Mouse (Mus musculus) spleen, postnatal 10 days (tissue): ENCODE results near the gene Gna15.

Experiments used
- DNase-seq, 2 experiments: peaks; one replicate each; pipeline ENCODE4 v3.0.0; 2021 to 2022; ENCODE audit warnings: low spot score in 2 of 2

Gna15 gene

GRCm38 (mm10) chr10:81495616-81496263 is 28.3 kb downstream of the Gna15 start:
- no peak for DNase-seq

- DNase-seq = no peak
Measured at GRCm38 (mm10) chr10:81495151-81495550, 28.9 kb downstream of the Gna15 start.

GRCm38 (mm10) chr10:81494260-81495041 is 29.6 kb downstream of the Gna15 start:
- DNase-seq = no peak

- peak in 1 of 2 experiments; percentile 64 for DNase-seq
Measured at GRCm38 (mm10) chr10:81493601-81494220, 30.3 kb downstream of the Gna15 start.

DNA sequence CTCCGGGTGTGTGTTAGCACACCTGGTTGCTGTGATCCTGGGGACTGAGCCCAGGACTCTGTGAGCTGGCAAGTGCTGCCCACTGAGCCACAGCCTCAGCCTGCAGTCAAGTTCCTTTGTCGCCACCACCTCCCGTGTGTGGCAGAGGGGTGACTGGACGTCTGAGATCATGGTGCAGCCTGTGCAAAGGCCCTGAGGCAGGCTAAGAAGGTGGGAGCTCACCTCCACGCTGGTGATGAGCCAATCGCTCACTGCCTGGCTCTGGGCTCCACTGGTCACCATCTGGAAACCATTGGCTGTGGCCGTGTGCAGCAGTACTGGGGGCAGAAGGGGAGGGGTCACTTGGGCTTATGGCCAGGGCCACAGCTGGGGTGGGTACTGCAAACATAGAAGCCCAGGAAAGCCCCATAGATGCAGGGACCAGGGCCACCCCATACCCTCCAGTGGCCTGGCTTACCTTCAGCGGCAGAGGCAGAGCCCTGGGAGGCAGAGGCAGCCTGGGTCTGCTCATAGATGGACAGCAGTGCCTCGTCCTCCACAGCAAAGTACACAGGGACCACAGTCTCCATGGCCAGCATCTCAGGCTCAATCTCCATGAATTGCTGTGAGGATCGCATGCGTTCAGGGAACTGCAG is 31.3 kb downstream of the Gna15 start:
- DNase-seq = no peak

GRCm38 (mm10) chr10:81491018-81491417 is 33.0 kb downstream of the Gna15 start:
- no peak for DNase-seq

GRCm38 (mm10) chr10:81489941-81490340 is 34.1 kb downstream of the Gna15 start:
- DNase-seq = no peak

GRCm38 (mm10) chr10:81488081-81488480 is 35.9 kb downstream of the Gna15 start:
- no peak for DNase-seq

DNA sequence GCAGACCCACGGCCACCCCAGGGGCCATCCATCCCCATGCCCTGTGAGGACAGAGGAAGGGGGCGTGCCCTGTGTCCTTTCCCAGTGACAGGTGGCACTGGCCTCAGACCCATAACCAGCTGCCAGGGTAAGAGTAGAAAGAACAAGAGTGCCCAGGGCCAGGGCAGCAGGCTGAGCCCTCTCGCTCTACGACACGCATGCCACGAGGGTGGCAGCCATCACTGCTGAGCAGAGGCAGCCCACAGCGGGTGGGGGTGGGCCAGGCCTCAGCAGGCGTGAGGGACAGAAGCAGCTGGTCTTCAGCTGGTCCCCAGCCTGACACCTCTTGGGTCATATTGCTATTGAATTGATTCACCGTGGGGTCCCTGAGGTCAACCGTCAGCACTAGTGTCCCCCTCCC is 37.5 kb downstream of the Gna15 start:
- DNase-seq = no peak

DNA sequence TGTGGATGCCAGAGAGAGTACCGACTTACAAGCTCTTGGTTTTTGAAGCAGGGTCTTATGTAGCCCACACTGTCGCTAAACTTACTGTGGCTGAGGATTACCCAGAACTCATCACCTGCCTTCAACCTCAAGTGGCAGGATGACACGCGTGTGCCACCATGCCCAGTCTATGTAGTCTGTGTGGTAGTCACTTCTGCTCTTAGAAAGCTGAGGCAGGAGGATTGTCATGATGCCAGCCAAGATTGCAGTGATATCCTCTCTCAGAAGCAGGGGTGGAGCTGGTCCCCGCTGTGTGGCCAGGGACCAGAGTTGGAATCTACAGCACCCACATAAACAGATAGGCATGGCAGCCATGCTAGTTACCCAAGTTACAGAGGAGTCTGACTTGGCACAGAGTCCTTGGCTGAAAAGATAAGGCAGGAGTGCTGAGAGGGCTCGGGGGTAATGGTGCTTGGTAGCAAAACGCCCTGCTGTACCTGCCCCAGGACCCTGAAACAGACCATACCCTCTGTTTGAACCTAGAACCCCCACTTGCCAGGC is 38.5 kb downstream of the Gna15 start:
- no peak for DNase-seq

DNA sequence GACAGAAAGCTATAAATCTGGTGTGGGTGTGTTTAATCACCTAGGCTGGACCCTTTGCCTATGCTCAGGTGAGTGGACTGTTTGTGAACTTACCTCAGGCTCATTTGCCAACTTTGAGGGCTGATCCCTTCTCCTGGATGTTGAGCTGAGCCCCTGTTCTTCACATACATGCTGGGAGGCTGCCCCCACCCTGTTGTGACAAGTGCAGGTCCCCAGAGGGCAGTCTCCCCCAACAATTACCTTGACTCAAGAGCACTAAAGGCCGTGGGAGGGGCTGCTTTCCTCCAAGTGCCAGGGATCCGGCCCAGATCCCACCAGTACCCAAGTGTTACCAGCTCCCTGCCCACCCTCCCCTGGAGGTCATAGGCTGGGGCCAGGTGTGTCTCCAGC is 39.0 kb downstream of the Gna15 start:
- DNase-seq = no peak

GRCm38 (mm10) chr10:81484441-81485059 is 39.5 kb downstream of the Gna15 start:
- no peak for DNase-seq

- peak in 1 of 2 experiments; percentile 70 for DNase-seq
Measured at GRCm38 (mm10) chr10:81483983-81484382, 40.0 kb downstream of the Gna15 start.

DNA sequence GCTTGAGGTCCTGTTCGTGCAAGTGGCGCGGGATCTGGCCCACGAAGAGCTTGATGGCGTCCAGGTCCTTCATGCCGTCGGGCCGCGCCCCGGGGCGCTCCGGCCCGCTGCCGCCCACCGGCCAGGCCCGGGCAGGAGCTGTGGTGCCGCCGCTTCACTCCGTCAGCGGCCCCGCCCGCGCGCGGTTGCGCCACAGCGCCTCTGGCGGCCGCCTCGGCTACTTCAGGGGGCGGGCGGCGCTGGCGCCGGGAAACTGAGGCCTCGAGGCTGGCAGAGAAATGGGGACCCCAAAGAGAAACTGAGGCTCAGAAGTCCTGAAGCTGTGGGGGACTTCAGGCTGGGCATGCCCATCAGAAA is 41.5 kb downstream of the Gna15 start, which contains the start of gene Celf5:
TSS of gene Celf5 (minus strand) at position 177 of the 357 bp plus-strand sequence.
- peak; percentile 71 to 73 for DNase-seq

DNA sequence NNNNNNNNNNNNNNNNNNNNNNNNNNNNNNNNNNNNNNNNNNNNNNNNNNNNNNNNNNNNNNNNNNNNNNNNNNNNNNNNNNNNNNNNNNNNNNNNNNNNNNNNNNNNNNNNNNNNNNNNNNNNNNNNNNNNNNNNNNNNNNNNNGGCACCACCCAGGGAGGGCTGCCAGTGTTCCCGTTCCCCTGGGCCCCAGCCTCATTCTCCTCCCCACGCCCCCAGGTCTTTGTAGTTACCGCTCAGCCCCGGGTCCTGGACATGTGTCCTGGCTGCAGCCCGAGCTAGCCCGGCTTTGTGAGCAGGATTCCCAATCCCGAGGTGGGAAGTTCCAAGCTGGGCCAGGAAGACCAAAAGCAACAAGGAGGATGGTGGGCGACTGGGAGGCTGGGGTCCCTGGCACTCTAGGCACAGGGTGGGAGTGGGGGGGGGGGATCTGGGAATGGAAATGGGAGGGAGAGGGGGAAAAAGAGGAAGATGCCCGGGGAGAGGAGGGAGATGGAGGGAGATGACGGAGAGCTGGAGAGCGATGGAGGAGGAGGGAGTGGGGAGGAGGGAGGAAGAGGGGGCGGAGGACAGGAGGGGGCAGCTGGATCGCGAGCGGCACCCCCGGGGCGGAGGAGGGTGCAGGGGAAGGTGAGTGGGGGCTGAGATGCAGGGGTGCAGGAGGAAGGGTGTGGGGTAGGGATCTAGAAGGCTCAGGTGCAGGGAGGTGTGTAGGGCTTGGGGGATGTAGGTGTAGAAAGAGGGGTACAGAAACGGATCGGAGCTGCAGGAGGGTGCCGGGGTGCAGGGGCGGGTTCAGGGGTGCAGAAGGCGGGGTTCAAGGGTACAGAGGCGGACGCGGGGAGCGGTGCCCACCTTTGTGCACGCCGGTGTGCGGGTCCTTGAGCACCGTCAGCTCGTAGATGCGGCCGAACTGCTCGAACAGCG is 42.2 kb downstream of the Gna15 start:
- DNase-seq = no peak

DNA sequence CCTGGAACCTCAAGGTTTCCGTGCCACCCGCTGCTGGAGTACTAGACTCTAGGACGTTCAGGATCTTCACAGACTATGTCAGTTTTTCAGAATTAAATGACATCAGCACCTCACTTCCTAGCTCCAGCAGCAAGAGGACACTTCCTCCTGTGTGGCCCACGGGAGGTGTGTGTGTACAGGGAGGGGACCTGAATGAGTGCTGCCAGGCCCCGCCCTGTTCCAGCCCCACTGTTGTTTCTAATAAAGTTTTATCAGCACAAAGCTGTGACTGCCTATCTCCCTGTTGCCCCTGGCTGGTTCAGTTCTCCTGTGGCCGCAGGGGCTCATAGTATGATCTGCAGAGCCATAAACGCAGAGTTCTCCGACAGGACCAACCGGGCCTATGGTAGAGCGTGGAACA is 49.6 kb downstream of the Gna15 start:
- DNase-seq = no peak

DNA sequence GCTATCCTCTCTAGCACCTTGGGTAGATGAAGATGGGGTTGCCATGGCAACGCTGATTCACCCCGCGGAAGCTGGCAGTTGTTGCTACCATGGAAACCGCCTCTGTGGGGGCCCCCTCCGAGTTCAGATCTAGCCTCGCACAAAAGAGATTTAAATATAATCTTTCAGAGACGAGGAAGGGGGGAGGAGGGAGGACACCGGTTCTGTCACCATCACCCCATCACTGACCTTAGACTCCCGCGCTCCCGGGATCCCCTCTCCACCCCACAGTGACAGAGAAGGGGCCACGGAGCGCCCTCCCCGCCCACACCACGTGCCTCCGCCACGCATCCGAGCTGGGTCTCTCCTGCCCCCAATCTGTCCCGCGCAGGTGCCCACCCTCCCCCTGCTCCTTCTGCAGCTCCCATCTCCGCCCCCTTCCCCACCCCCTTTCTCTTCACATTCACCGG is 51.0 kb downstream of the Gna15 start:
- no peak for DNase-seq

DNA sequence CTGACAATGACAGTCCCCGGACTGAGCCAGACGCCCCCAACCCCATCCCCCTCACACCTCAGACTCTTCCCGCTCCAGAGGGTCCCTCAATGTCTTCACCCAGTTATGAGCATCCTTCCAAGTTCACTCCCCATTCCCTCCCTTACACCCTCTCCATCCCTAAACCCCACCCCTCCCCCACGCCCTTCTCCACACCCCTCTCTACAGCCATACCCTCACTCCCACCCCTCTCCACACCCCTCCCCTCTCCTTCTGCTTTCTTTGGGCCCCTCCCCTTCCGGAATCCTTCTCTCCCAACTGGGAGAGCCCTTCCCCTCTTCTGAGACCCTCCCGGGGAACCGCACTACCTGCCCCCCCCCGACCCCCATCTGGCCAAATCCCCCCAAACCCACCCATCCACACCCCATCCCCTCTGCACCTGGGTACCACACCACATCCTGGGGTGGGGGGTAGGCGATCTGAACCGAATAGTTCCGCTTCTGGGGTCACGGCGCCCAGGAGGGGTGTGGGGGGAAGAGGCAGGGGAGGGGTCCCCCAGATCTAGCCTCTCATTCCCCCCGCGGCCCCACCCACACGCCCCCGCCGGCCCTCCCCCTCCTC is 51.5 kb downstream of the Gna15 start:
- no peak for DNase-seq

DNA sequence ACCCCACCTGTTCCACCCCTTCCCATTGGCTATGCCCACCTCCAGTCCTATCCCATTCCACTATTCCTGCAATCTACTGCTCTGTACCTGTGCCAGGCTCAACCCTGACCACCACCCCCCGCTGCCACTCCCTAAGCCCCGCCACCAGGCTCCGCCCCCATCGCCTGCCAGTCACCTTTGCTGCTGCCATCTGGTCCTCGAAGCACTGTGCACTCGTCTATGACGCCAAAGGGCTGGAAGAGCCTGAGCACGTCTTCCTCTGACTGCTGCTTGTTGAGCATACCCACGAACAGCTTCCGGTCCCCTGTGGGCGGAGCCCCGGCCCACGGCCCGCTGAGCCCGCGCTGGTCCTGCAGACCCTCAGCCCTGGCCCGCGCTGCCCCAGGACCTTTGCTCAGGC is 53.6 kb downstream of the Gna15 start:
- peak in 1 of 2 experiments; percentile 61 for DNase-seq

GRCm38 (mm10) chr10:81469253-81469652 is 54.8 kb downstream of the Gna15 start:
- no peak for DNase-seq
